Mouse (Mus musculus) stomach, postnatal 0 days (tissue): Measurements from ENCODE around the gene Cntnap1. TPM values are rescaled to one million over a fixed set of nuclear protein-coding genes. Genes with fewer than 3 reads are reported as not detected.

ENCODE experiments used
- ATAC-seq: fragments of 200-750 bp; cut with Nextera tagmentation; 2 replicates; pipeline ENCODE4 v1.8.0; 2017; ENCODE audit not compliant: low FRiP score, low TSS enrichment
- DNase-seq: peaks from one replicate; pipeline ENCODE4 v3.0.0-alpha.2; 2016; ENCODE audit warnings: low spot score
- H3K27ac ChIP-seq: fragments of 300-500 bp; sonication (generic); replicated peaks from 2 replicates; pipeline ENCODE4 v1.5.1; 2014; ENCODE audit warnings: mild to moderate bottlenecking, control low read depth
- H3K27me3 ChIP-seq: fragments of 300-500 bp; sonication (generic); 2 replicates; pipeline ENCODE4 v1.6.1; 2014; ENCODE audit warnings: low read length; ENCODE audit not compliant: control insufficient read depth, insufficient read depth
- H3K36me3 ChIP-seq: fragments of 300-500 bp; sonication (generic); 2 replicates; pipeline ENCODE4 v1.6.1; 2014; ENCODE audit warnings: low read length, mixed read lengths; ENCODE audit not compliant: control insufficient read depth, insufficient read depth
- H3K4me1 ChIP-seq: fragments of 300-500 bp; sonication (generic); replicated peaks from 2 replicates; pipeline ENCODE4 v1.6.1; 2014; ENCODE audit warnings: antibody characterized with exemption; ENCODE audit not compliant: control insufficient read depth, insufficient read depth
- H3K4me2 ChIP-seq: fragments of 300-500 bp; sonication (generic); replicated peaks from 2 replicates; pipeline ENCODE4 v1.6.1; 2014; ENCODE audit warnings: low read depth, mild to moderate bottlenecking, control low read depth, moderate library complexity
- H3K4me3 ChIP-seq: fragments of 300-500 bp; sonication (generic); 2 replicates; pipeline ENCODE4 v1.5.1; 2014; ENCODE audit warnings: low read depth, low read length, control low read depth
- H3K9ac ChIP-seq: fragments of 300-500 bp; sonication (generic); 2 replicates; pipeline ENCODE4 v1.6.1; 2014; ENCODE audit warnings: mild to moderate bottlenecking, low read length, control low read depth, mixed read lengths
- H3K9me3 ChIP-seq: fragments of 300-500 bp; sonication (generic); 2 replicates; pipeline ENCODE4 v1.6.1; 2016; ENCODE audit warnings: low read length; ENCODE audit not compliant: control insufficient read depth
- CTCF ChIP-seq: IDR thresholded peaks from 2 replicates; pipeline ENCODE4 v1.5.1; 2016; ENCODE audit warnings: antibody characterized with exemption, low read depth, mild to moderate bottlenecking, moderate library complexity
- EP300 ChIP-seq: optimal IDR thresholded peaks from 2 replicates; pipeline ENCODE3; 2016; ENCODE audit warnings: antibody characterized with exemption
- WGBS: fragments of 180-500 bp; shearing (Covaris S2); extraction: QIAGEN DNeasy Blood & Tissue Kit; methylation state at CpG from one replicate; pipeline ENCODE4 v1.1.7; 2014; 5-methylcytosine and 5-hydroxymethylcytosine counted together
- polyA plus RNA-seq: library from polyadenylated mRNA; unstranded; fragments of >200 nt; fragmentation: Nextera tagmentation; extraction: Ambion mirVana; gene quantifications from 2 replicates; pipeline ENCODE4 v1.2.1, GENCODE M21; 2015

Cntnap1 gene
- polyA plus RNA-seq, 1 experiment from 2014 or later, result 0.52 TPM

GRCm38 (mm10) chr11:101199555-101199954 lies 29.2 kb downstream of the Cntnap1 start:
- DNase-seq (no peak), ATAC-seq (no peak)
- TF ChIP-seq EP300 (no peak), CTCF (no peak)
- 77% methylated on average over 3 of the region's 3 CpGs for WGBS
- Histone ChIP-seq H3K9ac (no peak overlapping the region), H3K27me3 (no peaks in the 10 kb centered on the region), H3K9me3 (no peaks in the 10 kb centered on the region), H3K27ac (no peak overlapping the region), H3K36me3 (peaks cover 40% of the 10 kb centered on the region), H3K4me3 (no peak overlapping the region), H3K4me2 (no peak overlapping the region), H3K4me1 (no peaks in the 10 kb centered on the region)

GRCm38 (mm10) chr11:101200986-101201385 lies 30.7 kb downstream of the Cntnap1 start:
- ATAC-seq (0 out of 2 replicates have a peak, but pooled peaks have one; percentile 46), DNase-seq (no peak)
- Histone ChIP-seq H3K4me2 (no peak overlapping the region), H3K27me3 (no peaks in the 10 kb centered on the region), H3K4me1 (no peaks in the 10 kb centered on the region), H3K4me3 (no peak overlapping the region), H3K36me3 (peaks cover 40% of the 10 kb centered on the region), H3K27ac (no peak overlapping the region), H3K9ac (no peak overlapping the region), H3K9me3 (no peaks in the 10 kb centered on the region)
- TF ChIP-seq CTCF (peak; percentile 89), EP300 (no peak)
- WGBS, result 21% methylated on average over 7 of the region's 7 CpGs

DNA sequence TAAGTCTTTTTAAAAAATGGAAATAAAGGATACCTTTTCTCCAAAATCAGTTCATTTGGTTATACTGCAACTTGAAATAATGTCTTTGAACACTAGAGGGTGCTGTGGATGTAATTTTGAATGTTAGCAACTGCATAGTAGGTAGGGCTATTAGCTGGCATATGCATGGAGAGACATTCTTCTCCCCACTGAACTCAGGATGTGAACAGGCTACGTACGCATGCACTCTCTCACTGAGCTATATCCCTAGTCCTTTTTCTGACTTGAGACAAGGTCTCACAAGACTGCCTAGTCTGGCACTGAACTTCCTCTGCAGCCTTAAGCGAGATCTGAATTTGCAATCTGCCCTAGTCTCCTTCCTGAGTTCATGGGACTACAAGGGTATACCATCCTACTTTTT lies 41.6 kb downstream of the Cntnap1 start:
- 30% methylated on average over 3 of the region's 3 CpGs for WGBS
- Histone ChIP-seq H3K36me3 (peaks cover 27% of the 10 kb centered on the region), H3K9me3 (no peaks in the 10 kb centered on the region), H3K4me2 (no peak overlapping the region), H3K27ac (no peak overlapping the region), H3K27me3 (no peaks in the 10 kb centered on the region), H3K9ac (no peak overlapping the region), H3K4me1 (no peaks in the 10 kb centered on the region), H3K4me3 (no peak overlapping the region)
- DNase-seq (no peak), ATAC-seq (peak; percentile 75)
- TF ChIP-seq CTCF (peak; percentile 90), EP300 (no peak)

DNA sequence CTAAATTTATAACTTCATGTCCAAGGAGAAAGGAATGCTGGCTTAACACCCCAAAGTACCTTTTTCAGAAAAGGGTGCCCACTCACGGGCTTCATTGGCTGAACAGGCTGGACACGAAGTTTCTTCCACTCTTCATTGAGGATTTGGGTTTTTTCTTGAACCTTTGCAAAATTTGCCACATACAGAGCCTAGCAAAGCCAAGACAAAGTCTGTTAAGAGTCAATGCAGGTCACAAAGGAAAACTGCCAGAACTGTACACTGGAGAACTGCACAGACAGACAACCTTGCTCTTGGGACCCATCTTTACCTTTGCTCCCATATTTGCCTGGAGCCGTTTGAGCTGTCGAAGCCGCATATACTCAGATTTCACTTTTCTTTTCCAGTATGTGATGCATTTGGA lies 46.6 kb downstream of the Cntnap1 start:
- ATAC-seq (no peak), DNase-seq (no peak)
- TF ChIP-seq CTCF, result no peak
- TF ChIP-seq EP300, result no peak
- WGBS, result 91% methylated on average over 5 of the region's 5 CpGs
- Histone ChIP-seq H3K9me3 (no peaks in the 10 kb centered on the region), H3K4me3 (no peak overlapping the region), H3K36me3 (peaks cover 16% of the 10 kb centered on the region), H3K27me3 (no peaks in the 10 kb centered on the region), H3K27ac (no peak overlapping the region), H3K9ac (no peak overlapping the region), H3K4me2 (no peak overlapping the region), H3K4me1 (no peaks in the 10 kb centered on the region)

DNA sequence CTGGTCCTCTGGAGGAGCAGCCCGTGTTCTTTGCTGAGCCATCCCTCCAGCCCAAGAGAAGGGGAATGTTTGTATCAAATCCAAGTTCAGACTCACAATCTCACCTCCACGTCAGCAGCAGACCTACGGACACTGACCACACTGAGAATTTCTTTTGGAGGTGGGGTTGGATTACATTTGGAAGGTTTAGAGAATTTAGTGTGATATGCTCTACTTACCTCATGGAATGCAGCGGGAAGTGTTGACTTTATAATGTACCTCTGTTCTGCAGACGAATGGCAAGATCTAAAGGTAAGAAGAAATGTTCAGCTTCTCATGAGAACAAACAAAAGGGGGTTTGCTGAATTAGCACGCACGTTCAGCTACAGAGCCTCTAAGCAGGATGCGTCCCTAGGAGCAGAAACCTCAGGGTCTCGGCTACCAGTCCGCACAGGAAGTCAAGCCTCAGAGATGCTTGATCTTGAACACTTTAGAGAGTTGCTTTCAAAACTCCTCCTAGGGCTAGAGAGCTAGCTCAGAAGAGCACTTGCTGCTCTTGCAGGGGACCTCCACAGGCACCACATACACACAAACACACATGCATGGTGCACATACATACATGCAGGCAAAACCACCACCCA lies 48.2 kb downstream of the Cntnap1 start:
- H3K36me3 ChIP-seq, result peaks cover 14% of the 10 kb centered on the region
- no peaks in the 10 kb centered on the region for H3K4me1 ChIP-seq
- ATAC-seq (no peak), DNase-seq (no peak)
- H3K9ac ChIP-seq, result no peak overlapping the region
- no peak overlapping the region for H3K4me3 ChIP-seq
- no peaks in the 10 kb centered on the region for H3K9me3 ChIP-seq
- H3K27me3 ChIP-seq, result no peaks in the 10 kb centered on the region
- H3K4me2 ChIP-seq, result no peak overlapping the region
- TF ChIP-seq CTCF, result no peak
- TF ChIP-seq EP300, result no peak
- no peak overlapping the region for H3K27ac ChIP-seq
- WGBS, result 80% methylated on average over 10 of the region's 10 CpGs

DNA sequence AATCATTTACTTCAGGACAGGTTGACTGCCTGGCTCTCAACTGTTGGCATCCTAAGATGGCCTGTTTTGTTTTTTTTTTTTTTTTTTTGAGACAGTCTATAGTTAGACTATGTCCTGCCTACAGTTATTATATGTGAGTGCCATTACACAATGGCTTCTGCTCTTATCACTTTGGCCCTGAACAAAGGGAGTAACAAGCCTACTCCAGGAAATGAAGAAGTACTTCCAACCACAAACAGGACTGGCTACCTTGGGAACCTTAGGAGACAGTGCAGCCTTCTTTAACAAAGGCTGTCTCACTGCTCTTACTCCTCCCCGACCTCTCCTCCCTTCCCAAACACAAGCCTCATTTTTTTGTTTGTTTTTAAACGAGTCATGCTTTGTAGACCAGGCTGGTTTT lies 50.5 kb downstream of the Cntnap1 start:
- ATAC-seq (peak; percentile 66), DNase-seq (no peak)
- H3K36me3 ChIP-seq, result peaks cover 3% of the 10 kb centered on the region
- no peaks in the 10 kb centered on the region for H3K4me1 ChIP-seq
- H3K27ac ChIP-seq, result peak overlapping the region; percentile 2; the same call in 1 of the 2 replicates
- H3K4me3 ChIP-seq, result no peak overlapping the region
- no peak overlapping the region for H3K9ac ChIP-seq
- TF ChIP-seq CTCF (no peak), EP300 (no peak)
- WGBS, result 24% methylated on average over 2 of the region's 2 CpGs
- H3K9me3 ChIP-seq, result no peaks in the 10 kb centered on the region
- H3K27me3 ChIP-seq, result no peaks in the 10 kb centered on the region
- H3K4me2 ChIP-seq, result no peak overlapping the region
